Mouse (Mus musculus) spleen, adult 2 months (tissue): ENCODE data around the gene Fam189a1. TPM values are rescaled to one million over a fixed set of nuclear protein-coding genes. Genes with fewer than 3 reads are reported as not detected.

Experiments used
- DNase-seq, 2 experiments: peaks; one replicate each; pipeline versions ENCODE4 v3.0.0 to v3.0.0-alpha.2; 2012 to 2021; ENCODE audit warnings: low spot score in 2 of 2, low read depth in 1 of 2
- H3K27ac ChIP-seq: fragments of 200-500 bp; 2 replicates; pipeline ENCODE4 v1.5.1; 2012; ENCODE audit warnings: low read length, inconsistent platforms; ENCODE audit not compliant: insufficient read depth
- H3K27me3 ChIP-seq: fragments of 200-500 bp; 2 replicates; pipeline ENCODE4 v1.6.1; 2012; ENCODE audit warnings: mild to moderate bottlenecking, moderate library complexity, low read length, inconsistent platforms; ENCODE audit not compliant: control insufficient read depth, insufficient read depth
- H3K36me3 ChIP-seq: fragments of 200-500 bp; 2 replicates; pipeline ENCODE4 v1.6.1; 2012; ENCODE audit warnings: mild to moderate bottlenecking, low read length, inconsistent platforms; ENCODE audit not compliant: control insufficient read depth, insufficient read depth
- H3K4me1 ChIP-seq: fragments of 200-500 bp; 2 replicates; pipeline ENCODE4 v1.6.1; 2011; ENCODE audit warnings: inconsistent platforms; ENCODE audit not compliant: control insufficient read depth, insufficient read depth, insufficient read length
- H3K4me3 ChIP-seq: fragments of 200-500 bp; 2 replicates; pipeline ENCODE4 v1.5.1; 2011; ENCODE audit warnings: mild to moderate bottlenecking, inconsistent platforms; ENCODE audit not compliant: insufficient read depth, insufficient read length; ENCODE audit errors: extremely low read depth
- CTCF ChIP-seq: fragments of 200-500 bp; IDR thresholded peaks from 2 replicates; pipeline ENCODE4 v1.5.1; 2011; ENCODE audit warnings: mild to moderate bottlenecking, inconsistent platforms; ENCODE audit not compliant: insufficient read depth, insufficient read length, insufficient replicate concordance; ENCODE audit errors: extremely low read depth
- POLR2A ChIP-seq: fragments of 200-500 bp; IDR thresholded peaks from 2 replicates; pipeline ENCODE4 v1.6.1; 2011; ENCODE audit warnings: low read depth, low read length, inconsistent platforms
- WGBS: fragments of 180-500 bp; shearing (Covaris S2); methylation state at CpG from one replicate; pipeline ENCODE4 v1.1.7; 2018; 5-methylcytosine and 5-hydroxymethylcytosine counted together
- polyA plus RNA-seq: library from polyadenylated mRNA; depleted of rRNA; stranded (reverse); fragments of >200 nt; gene quantifications from 2 replicates; pipeline ENCODE4 v1.2.3, GENCODE M21; 2012

The Fam189a1 gene
- polyA plus RNA-seq, 1 experiment: 0.04 TPM

GRCm38 (mm10) chr7:64995946-64996444 is 160.4 kb downstream of the Fam189a1 start:
- Histone ChIP-seq H3K27me3 (no peaks in the 10 kb centered on the region), H3K36me3 (no peaks in the 10 kb centered on the region), H3K27ac (no peak overlapping the region), H3K4me1 (no peaks in the 10 kb centered on the region), H3K4me3 (no peak overlapping the region)
- TF ChIP-seq CTCF (no peak), POLR2A (no peak)
- WGBS: 89% methylated on average over 8 of the region's 8 CpGs
- DNase-seq: no peak

GRCm38 (mm10) chr7:64989406-64989805 is 167.0 kb downstream of the Fam189a1 start:
- WGBS: 66% methylated on average over 4 of the region's 4 CpGs
- Histone ChIP-seq H3K4me1 (no peaks in the 10 kb centered on the region), H3K36me3 (no peaks in the 10 kb centered on the region), H3K4me3 (no peak overlapping the region), H3K27ac (no peak overlapping the region), H3K27me3 (no peaks in the 10 kb centered on the region)
- TF ChIP-seq CTCF: no peak
- no peak for TF ChIP-seq POLR2A
- no peak for DNase-seq

GRCm38 (mm10) chr7:64988015-64988414 is 168.4 kb downstream of the Fam189a1 start:
- Histone ChIP-seq H3K27ac (no peak overlapping the region), H3K27me3 (no peaks in the 10 kb centered on the region), H3K4me3 (no peak overlapping the region), H3K36me3 (no peaks in the 10 kb centered on the region), H3K4me1 (no peaks in the 10 kb centered on the region)
- 26% methylated on average over 2 of the region's 2 CpGs for WGBS
- TF ChIP-seq POLR2A (no peak), CTCF (no peak)
- no peak for DNase-seq

GRCm38 (mm10) chr7:64984468-64985120 is 171.8 kb downstream of the Fam189a1 start:
- H3K27me3 ChIP-seq: no peaks in the 10 kb centered on the region
- H3K27ac ChIP-seq: no peak overlapping the region
- no peak overlapping the region for H3K4me3 ChIP-seq
- 65% methylated on average over 22 of the region's 22 CpGs for WGBS
- DNase-seq: no peak
- no peaks in the 10 kb centered on the region for H3K4me1 ChIP-seq
- no peak for TF ChIP-seq CTCF
- no peak for TF ChIP-seq POLR2A
- H3K36me3 ChIP-seq: no peaks in the 10 kb centered on the region

- Histone ChIP-seq H3K4me1 (no peaks in the 10 kb centered on the region), H3K36me3 (no peaks in the 10 kb centered on the region), H3K4me3 (no peak overlapping the region), H3K27ac (no peak overlapping the region), H3K27me3 (no peaks in the 10 kb centered on the region)
- WGBS: 60% methylated on average over 2 of the region's 2 CpGs
- no peak for TF ChIP-seq CTCF
- no peak for TF ChIP-seq POLR2A
- DNase-seq: no peak
Observed at GRCm38 (mm10) chr7:64981511-64982235, 174.7 kb downstream of the Fam189a1 start.

GRCm38 (mm10) chr7:64973590-64974262 is 182.6 kb downstream of the Fam189a1 start:
- no peaks in the 10 kb centered on the region for H3K27me3 ChIP-seq
- no peak overlapping the region for H3K27ac ChIP-seq
- no peaks in the 10 kb centered on the region for H3K36me3 ChIP-seq
- WGBS: 84% methylated on average over 4 of the region's 4 CpGs
- no peak overlapping the region for H3K4me3 ChIP-seq
- no peak for DNase-seq
- TF ChIP-seq POLR2A (no peak), CTCF (no peak)
- no peaks in the 10 kb centered on the region for H3K4me1 ChIP-seq
